Mouse (Mus musculus): ENCODE data around the gene Tescl. TPM values are rescaled to one million over a fixed set of nuclear protein-coding genes. Genes with fewer than 3 reads are reported as not detected.

Tescl gene
- not detected in 2 replicates for polyA plus RNA-seq (2015; fragmentation: Nextera tagmentation; extraction: Ambion mirVana)

GRCm38 (mm10) chr7:24333304-24333986, at the start of gene Tescl:
Tescl (minus strand) TSS chr7:24333936.

GRCm38 (mm10) chr7:24369731-24370541, 36.2 kb upstream of the Tescl start, which contains the start of gene Kcnn4:
Kcnn4 (plus strand) TSS chr7:24370263.

GRCm38 (mm10) chr7:24348896-24349295, 15.2 kb upstream of the Tescl start, which contains the start of gene Lypd5:
Lypd5 (plus strand) TSS chr7:24349196.

GRCm38 (mm10) chr7:24316567-24317092, 17.1 kb downstream of the Tescl start, which contains the start of gene Zfp94:
Zfp94 (minus strand) TSS chr7:24316666.

GRCm38 (mm10) chr7:24300771-24301282, 32.9 kb downstream of the Tescl start, which contains the start of gene Zfp61:
Zfp61 (minus strand) TSS chr7:24301232.

Small RNA genes lying within 50 kb of the gene (microRNA-seq; reads per million reads assigned to microRNA genes)
- 0 reads per million in 2 experiments for gene Gm27592

Other genes with a start within 250 kb of the Tescl start
- gene Zfp112, start 221.6 kb downstream of the Tescl start, polyA plus RNA-seq (2015; fragmentation: Nextera tagmentation; extraction: Ambion mirVana) = 3.9 and 4.4 TPM in 2 replicates
- 6.6 and 7.2 TPM in 2 replicates for gene Zfp235, start 199.8 kb downstream of the Tescl start, polyA plus RNA-seq (2015; fragmentation: Nextera tagmentation; extraction: Ambion mirVana)
- 0.57 and 0.59 TPM in 2 replicates for gene Zfp114, start 158.9 kb downstream of the Tescl start, polyA plus RNA-seq (2015; fragmentation: Nextera tagmentation; extraction: Ambion mirVana)
- gene Zfp111, start 122.5 kb downstream of the Tescl start, polyA plus RNA-seq (2015; fragmentation: Nextera tagmentation; extraction: Ambion mirVana) = 2.2 and 2.8 TPM in 2 replicates
- gene Zfp109, start 96.4 kb downstream of the Tescl start, polyA plus RNA-seq (2015; fragmentation: Nextera tagmentation; extraction: Ambion mirVana) = 0.95 and 1.2 TPM in 2 replicates
- 1.3 and 1.7 TPM in 2 replicates for gene Zfp108, start 79.1 kb downstream of the Tescl start, polyA plus RNA-seq (2015; fragmentation: Nextera tagmentation; extraction: Ambion mirVana)
- 3.5 and 4.0 TPM in 2 replicates for gene Zfp93, start 63.5 kb downstream of the Tescl start, polyA plus RNA-seq (2015; fragmentation: Nextera tagmentation; extraction: Ambion mirVana)
- gene Zfp61, start 32.7 kb downstream of the Tescl start, polyA plus RNA-seq (2015; fragmentation: Nextera tagmentation; extraction: Ambion mirVana) = 9.6 and 11.4 TPM in 2 replicates
- 4.2 and 5.6 TPM in 2 replicates for gene Zfp94, start 17.3 kb downstream of the Tescl start, polyA plus RNA-seq (2015; fragmentation: Nextera tagmentation; extraction: Ambion mirVana)
- gene Lypd5, start 15.3 kb upstream of the Tescl start, polyA plus RNA-seq (2015; fragmentation: Nextera tagmentation; extraction: Ambion mirVana) = 5.3 TPM in 1 of 2 replicates, not detected in the other
- gene Kcnn4, start 36.3 kb upstream of the Tescl start, polyA plus RNA-seq (2015; fragmentation: Nextera tagmentation; extraction: Ambion mirVana) = 0.51 and 0.79 TPM in 2 replicates
- 12.9 and 13.7 TPM in 2 replicates for gene Smg9, start 65.7 kb upstream of the Tescl start, polyA plus RNA-seq (2015; fragmentation: Nextera tagmentation; extraction: Ambion mirVana)
- 0.42 and 0.62 TPM in 2 replicates for gene Irgc1, start 118.4 kb upstream of the Tescl start, polyA plus RNA-seq (2015; fragmentation: Nextera tagmentation; extraction: Ambion mirVana)
- gene Plaur, start 128.5 kb upstream of the Tescl start, polyA plus RNA-seq (2015; fragmentation: Nextera tagmentation; extraction: Ambion mirVana) = 3.4 and 4.1 TPM in 2 replicates
- gene Cadm4, start 148.1 kb upstream of the Tescl start, polyA plus RNA-seq (2015; fragmentation: Nextera tagmentation; extraction: Ambion mirVana) = 3.8 and 6.0 TPM in 2 replicates
- 23.6 and 25.5 TPM in 2 replicates for gene Zfp428, start 173.1 kb upstream of the Tescl start, polyA plus RNA-seq (2015; fragmentation: Nextera tagmentation; extraction: Ambion mirVana)
- 0.15 TPM in 1 of 2 replicates, not detected in the other for gene AC161166.1, start 178.5 kb upstream of the Tescl start, polyA plus RNA-seq (2015; fragmentation: Nextera tagmentation; extraction: Ambion mirVana)
- gene Irgq, start 196.8 kb upstream of the Tescl start, polyA plus RNA-seq (2015; fragmentation: Nextera tagmentation; extraction: Ambion mirVana) = 5.3 and 6.0 TPM in 2 replicates
- gene Pinlyp, start 212.2 kb upstream of the Tescl start, polyA plus RNA-seq (2015; fragmentation: Nextera tagmentation; extraction: Ambion mirVana) = 0.84 TPM in 1 of 2 replicates, not detected in the other
- gene Xrcc1, start 212.4 kb upstream of the Tescl start, polyA plus RNA-seq (2015; fragmentation: Nextera tagmentation; extraction: Ambion mirVana) = 37.4 and 39.0 TPM in 2 replicates